Mouse (Mus musculus): ENCODE measurements at regions not wholly inside any gene's neighbourhood (a gene's known extent, or its start where the extent isn't known, plus 50 kb on each side); places are given as distances from the start of the nearest gene placed in this dataset.

GRCm38 (mm10) chr2:167777331-167778085, 87.9 kb upstream of the Tmem189 start:
- peak; percentile 70 for DNase-seq

- DNase-seq = no peak
Measured at GRCm38 (mm10) chr2:167776251-167777168, 86.9 kb upstream of the Tmem189 start.

GRCm38 (mm10) chr2:167775218-167775915, 85.7 kb upstream of the Tmem189 start:
- DNase-seq = peak; percentile 56

DNA sequence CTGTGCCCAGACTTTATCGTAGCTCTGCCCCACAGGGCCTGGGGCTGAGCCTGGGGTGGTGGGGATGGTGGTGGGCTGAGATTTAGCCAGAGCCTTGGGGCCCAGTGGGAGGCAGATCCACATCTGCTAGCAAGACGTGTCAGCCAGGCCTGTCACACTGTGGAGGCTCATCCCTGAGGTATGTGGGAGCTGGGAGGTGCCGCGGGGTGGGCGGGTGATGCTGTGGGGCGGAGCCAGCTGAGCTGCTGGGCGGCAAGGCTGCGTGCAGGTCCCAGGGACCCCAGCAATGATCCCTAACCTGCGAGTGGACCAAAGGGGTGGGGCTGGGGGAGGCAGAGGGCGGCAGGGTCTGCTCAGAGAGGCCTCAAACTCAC, 85.2 kb upstream of the Tmem189 start:
- DNase-seq = no peak

- DNase-seq = no peak
Measured at GRCm38 (mm10) chr2:167774166-167774805, 84.7 kb upstream of the Tmem189 start.

DNA sequence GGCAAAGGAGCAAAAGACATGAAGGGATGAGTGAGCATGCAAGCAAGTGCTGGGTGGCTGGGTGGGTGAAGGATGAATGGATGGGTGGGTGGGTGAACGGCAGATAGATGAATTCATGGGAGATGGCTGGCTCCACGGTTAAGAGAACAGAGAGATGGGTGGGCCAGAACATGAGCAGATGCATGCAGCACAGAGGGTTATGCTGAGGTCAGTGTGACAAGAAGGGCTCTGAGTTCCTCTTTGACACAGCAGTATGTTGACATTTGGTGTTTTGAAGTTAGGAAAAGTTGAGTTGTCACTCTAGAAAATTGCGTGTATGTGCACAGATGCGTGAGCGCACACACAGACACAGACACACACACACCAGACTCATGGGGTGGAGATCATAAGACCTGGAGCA, 83.2 kb upstream of the Tmem189 start:
- DNase-seq = no peak

DNA sequence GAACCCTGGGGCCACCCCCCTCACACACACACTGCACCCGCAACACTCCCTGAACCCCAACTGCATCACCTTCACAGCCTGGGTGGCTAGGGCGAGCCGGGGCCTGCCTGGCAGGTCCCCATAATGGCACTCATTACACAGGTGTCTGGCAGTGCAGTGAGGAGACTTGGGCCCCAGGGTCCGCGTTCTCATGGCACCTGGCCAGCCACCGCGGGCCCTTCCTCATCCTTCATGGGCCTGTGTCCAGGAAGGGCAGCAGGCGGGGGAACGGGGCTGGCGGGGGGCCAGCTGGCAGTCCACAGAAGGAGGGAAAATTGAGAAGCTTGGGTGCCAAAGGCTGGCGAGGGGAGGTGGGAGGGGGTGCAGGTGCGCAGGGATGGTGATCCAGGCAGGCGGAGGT, 78.3 kb upstream of the Tmem189 start:
- peak; percentile 87 for DNase-seq

- no peak for DNase-seq
Measured at GRCm38 (mm10) chr2:167767371-167767770, 77.7 kb upstream of the Tmem189 start.

DNA sequence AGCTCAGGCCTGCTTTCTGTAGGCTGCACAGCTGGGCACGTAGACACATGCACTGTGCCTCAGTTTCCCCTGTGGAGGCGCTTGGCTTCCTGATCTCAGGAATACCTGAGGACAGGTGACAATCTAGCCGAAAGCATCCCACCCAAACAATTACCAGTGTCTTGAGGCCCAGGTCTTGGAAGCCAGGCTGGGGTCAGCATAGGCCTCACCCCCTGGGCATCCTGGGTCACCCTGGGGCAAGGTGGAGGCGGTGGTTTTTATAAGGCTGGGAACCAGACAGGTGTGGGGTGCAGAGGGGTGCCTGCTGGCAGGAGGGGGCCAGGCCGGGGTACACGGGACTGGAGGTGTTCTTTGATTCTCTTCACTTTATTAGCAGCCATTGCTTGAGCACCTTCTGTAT, 76.2 kb upstream of the Tmem189 start:
- no peak for DNase-seq

- peak; percentile 96 for DNase-seq
Measured at GRCm38 (mm10) chr2:167765072-167765800, 75.6 kb upstream of the Tmem189 start.

GRCm38 (mm10) chr2:167763891-167764410, 74.3 kb upstream of the Tmem189 start:
- no peak for DNase-seq

GRCm38 (mm10) chr2:167761404-167761936, 71.8 kb upstream of the Tmem189 start:
- no peak for DNase-seq

- no peak for DNase-seq
Measured at GRCm38 (mm10) chr2:167760681-167761403, 71.2 kb upstream of the Tmem189 start.

GRCm38 (mm10) chr2:167759603-167760390, 70.2 kb upstream of the Tmem189 start:
- DNase-seq = peak; percentile 46

GRCm38 (mm10) chr2:167757157-167757780, 67.6 kb upstream of the Tmem189 start:
- no peak for DNase-seq

- no peak for DNase-seq
Measured at GRCm38 (mm10) chr2:167756721-167757120, 67.1 kb upstream of the Tmem189 start.

- no peak for DNase-seq
Measured at GRCm38 (mm10) chr2:167754929-167755551, 65.4 kb upstream of the Tmem189 start.

DNA sequence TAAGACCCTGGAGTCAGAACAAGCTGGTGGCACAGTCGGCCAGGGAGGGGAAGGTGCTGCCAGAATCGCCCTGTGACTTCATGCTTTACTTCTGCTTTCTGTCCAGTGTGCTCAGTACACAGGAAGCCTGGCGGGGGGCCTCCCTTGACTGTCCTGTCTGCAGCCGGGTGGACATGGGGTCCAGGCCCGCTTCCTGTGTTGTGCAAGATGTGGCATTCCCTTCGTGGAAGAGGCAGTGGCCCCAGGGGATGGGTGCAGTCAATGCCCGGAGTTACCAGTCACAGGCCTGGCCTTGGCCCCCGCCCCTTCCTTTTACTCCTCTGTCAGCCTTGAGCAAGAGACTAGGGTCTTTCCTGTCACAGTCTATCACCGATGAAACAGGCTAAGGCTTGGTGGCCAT, 64.3 kb upstream of the Tmem189 start:
- no peak for DNase-seq
